Mouse (Mus musculus): ENCODE measurements at regions not wholly inside any gene's neighbourhood (a gene's known extent, or its start where the extent isn't known, plus 50 kb on each side); places are given as distances from the start of the nearest gene placed in this dataset.
A peak's percentile ranks its signal among the peaks of the same experiment; 100 is the strongest.

DNA sequence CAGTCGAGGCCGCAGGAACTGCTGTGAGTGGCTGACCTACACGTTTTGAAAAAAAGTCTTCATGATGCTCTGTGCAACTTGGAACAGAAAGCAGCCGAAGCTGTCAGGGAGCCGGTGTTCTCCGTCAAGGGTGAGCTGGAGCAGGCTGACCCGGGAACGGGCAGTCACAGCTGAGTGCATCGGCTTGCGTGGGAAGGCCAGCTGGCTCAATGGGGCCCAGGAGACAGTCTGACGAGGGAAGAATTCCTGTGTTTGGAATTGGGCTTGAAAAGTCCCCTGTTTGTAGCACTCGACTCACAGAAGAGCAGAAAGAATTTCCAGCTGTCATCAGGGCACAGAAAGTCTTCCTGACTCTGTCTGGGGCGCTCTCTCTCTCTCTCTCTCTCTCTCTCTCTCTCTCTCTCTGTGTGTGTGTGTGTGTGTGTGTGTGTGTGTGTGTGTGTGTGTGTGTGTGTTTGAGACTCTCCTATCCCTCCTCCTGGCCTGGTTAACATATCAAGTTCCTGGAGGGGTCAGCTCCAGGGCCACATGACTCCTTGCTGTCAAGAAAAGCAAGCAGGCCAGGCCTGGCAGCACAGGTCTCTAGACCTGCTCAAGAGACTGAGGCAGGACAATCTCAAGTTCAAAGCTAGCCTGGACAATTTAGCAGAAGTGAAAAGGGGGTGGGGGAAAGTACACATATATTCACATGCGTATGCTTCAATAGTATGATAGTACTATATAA is 163.6 kb downstream of the Zfp36l1 start:
- Histone ChIP-seq H3K4me1 (ENCODE audit: insufficient read depth, low read length) (peaks cover 65% of the 10 kb centered on the region), H3K9me3 (ENCODE audit: low read length) (no peaks in the 10 kb centered on the region), H3K4me3 (ENCODE audit: low read length) (no peak overlapping the region), H3K36me3 (ENCODE audit: insufficient read depth, low read length) (no peaks in the 10 kb centered on the region), H3K4me2 (replicated peaks; ENCODE audit: low read depth, low read length) (no peak overlapping the region), H3K27me3 (ENCODE audit: insufficient read depth, low read length) (no peaks in the 10 kb centered on the region), H3K9ac (replicated peaks; ENCODE audit: low read length) (no peak overlapping the region), H3K27ac (ENCODE audit: low read length) (peak overlapping the region; percentile 95)
- ATAC-seq (ENCODE audit: low FRiP score, low TSS enrichment): peak; percentile 93
- 17% methylated on average over 14 of the region's 14 CpGs for WGBS

DNA sequence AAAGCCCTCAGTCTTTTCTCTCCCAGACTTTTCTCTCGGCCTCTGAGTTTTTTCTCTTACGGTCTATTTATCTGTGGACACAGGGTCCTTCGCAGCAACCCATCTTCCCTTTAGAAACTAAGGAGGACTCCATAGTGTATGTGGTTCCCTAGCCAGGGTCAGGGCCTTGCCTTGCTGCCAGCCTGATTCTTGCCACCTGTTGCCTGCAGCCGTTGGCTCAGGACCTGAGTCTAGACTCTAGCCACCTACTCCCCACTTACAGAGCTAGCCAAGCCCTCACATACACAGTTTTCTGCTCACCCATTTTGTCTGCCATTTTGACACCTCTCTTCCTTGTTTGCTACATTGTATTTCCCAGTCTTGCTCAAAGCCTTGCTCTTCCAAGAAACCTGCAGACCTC is 165.2 kb downstream of the Zfp36l1 start:
- Histone ChIP-seq H3K4me3 (ENCODE audit: low read length) (no peak overlapping the region), H3K27me3 (ENCODE audit: insufficient read depth, low read length) (no peaks in the 10 kb centered on the region), H3K9me3 (ENCODE audit: low read length) (no peaks in the 10 kb centered on the region), H3K4me1 (ENCODE audit: insufficient read depth, low read length) (peaks cover 80% of the 10 kb centered on the region), H3K27ac (ENCODE audit: low read length) (peak overlapping the region; percentile 95), H3K36me3 (ENCODE audit: insufficient read depth, low read length) (no peaks in the 10 kb centered on the region), H3K4me2 (replicated peaks; ENCODE audit: low read depth, low read length) (no peak overlapping the region), H3K9ac (replicated peaks; ENCODE audit: low read length) (no peak overlapping the region)
- no peak for ATAC-seq (ENCODE audit: low FRiP score, low TSS enrichment)
- 63% methylated on average over 4 of the region's 4 CpGs for WGBS

DNA sequence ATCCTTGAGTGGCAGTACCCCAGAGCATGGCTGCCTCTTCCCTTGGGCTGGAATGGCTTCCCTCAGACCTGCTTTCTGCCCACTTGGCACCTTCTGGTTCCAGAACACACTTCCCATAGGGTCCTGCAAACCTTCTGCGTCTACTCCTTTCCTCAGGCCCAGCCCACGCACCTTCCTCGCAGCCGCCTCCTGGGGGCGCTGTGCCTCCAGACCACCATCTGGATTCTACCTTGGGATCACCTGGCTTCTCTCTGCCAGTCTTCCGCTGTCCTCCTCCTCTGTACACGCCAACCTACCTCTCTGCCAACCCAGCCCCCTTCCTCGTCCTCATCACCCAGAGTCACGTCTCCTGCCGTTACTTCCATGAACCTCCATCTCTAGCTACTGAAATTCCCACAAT is 166.0 kb downstream of the Zfp36l1 start:
- H3K4me2 ChIP-seq (replicated peaks; ENCODE audit: low read depth, low read length): no peak overlapping the region
- no peak overlapping the region for H3K9ac ChIP-seq (replicated peaks; ENCODE audit: low read length)
- H3K4me1 ChIP-seq (ENCODE audit: insufficient read depth, low read length): peaks cover 88% of the 10 kb centered on the region
- no peak overlapping the region for H3K27ac ChIP-seq (ENCODE audit: low read length)
- no peaks in the 10 kb centered on the region for H3K27me3 ChIP-seq (ENCODE audit: insufficient read depth, low read length)
- ATAC-seq (ENCODE audit: low FRiP score, low TSS enrichment): no peak
- no peak overlapping the region for H3K4me3 ChIP-seq (ENCODE audit: low read length)
- WGBS: 91% methylated on average over 10 of the region's 10 CpGs
- H3K36me3 ChIP-seq (ENCODE audit: insufficient read depth, low read length): no peaks in the 10 kb centered on the region
- H3K9me3 ChIP-seq (ENCODE audit: low read length): no peaks in the 10 kb centered on the region

DNA sequence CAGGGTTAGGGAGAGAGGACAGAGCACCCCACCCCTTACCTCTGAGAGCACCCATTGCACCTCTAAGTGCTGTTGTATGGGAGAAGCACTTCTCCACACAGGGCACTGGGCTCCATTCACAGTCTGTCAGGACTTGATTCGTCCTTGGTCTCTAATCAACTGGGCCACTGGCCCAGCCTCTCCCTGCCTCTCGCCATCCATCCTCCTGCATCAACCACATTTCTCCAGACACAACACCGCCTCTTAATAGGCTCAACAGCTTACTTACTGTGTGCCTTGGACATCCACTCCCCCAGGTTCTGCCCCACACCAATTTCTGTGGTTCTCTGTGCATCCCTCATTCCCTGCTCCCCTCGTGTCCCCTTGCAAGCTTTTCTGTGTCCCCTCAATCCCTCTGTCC is 166.9 kb downstream of the Zfp36l1 start:
- H3K27ac ChIP-seq (ENCODE audit: low read length): peak overlapping the region; percentile 95
- H3K4me1 ChIP-seq (ENCODE audit: insufficient read depth, low read length): peaks cover 82% of the 10 kb centered on the region
- ATAC-seq (ENCODE audit: low FRiP score, low TSS enrichment): no peak
- H3K9me3 ChIP-seq (ENCODE audit: low read length): no peaks in the 10 kb centered on the region
- no peak overlapping the region for H3K4me3 ChIP-seq (ENCODE audit: low read length)
- H3K36me3 ChIP-seq (ENCODE audit: insufficient read depth, low read length): no peaks in the 10 kb centered on the region
- 91% methylated on average over 4 of the region's 4 CpGs for WGBS
- H3K4me2 ChIP-seq (replicated peaks; ENCODE audit: low read depth, low read length): no peak overlapping the region
- no peak overlapping the region for H3K9ac ChIP-seq (replicated peaks; ENCODE audit: low read length)
- H3K27me3 ChIP-seq (ENCODE audit: insufficient read depth, low read length): no peaks in the 10 kb centered on the region

DNA sequence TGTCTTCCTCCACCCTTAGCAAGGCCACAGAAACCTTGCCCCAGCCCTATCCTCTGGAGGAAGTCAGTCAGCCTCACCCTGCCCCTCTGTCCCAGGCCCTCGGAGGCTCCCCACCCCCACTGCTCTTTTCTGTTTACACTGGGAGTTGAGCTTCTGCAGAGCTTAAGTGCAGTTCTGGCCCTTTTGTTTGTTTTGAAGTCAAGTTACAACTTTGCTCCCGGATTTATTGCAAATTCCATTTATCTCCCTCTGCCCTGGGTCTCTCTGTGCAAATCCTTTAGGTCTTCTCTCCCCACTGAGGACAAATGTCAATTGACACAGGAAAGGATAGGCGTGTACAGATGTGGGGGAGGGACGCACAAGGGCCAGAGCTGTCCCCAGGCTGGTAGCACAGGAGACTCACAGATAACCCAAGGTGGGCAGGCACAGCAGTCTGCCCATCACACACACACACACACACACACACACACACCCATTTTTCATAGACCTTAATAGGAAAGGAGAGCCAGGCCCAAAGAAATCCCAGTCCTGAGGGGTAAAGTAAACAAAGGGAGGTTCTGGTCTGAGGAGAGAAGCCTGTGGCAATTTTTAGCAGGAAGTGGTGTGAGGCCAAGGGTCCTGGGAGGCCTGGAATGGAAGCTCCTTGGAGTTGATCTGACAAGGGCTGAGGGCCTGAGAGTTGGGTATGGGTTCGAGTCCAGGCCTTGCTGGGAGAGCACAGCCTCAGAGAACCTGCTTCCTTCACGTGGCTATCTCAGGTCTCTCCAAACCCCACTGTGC is 167.9 kb downstream of the Zfp36l1 start:
- peak overlapping the region; percentile 5 for H3K9ac ChIP-seq (replicated peaks; ENCODE audit: low read length)
- H3K4me3 ChIP-seq (ENCODE audit: low read length): no peak overlapping the region
- H3K4me1 ChIP-seq (ENCODE audit: insufficient read depth, low read length): peaks cover 74% of the 10 kb centered on the region
- ATAC-seq (ENCODE audit: low FRiP score, low TSS enrichment): peak; percentile 81
- no peak overlapping the region for H3K4me2 ChIP-seq (replicated peaks; ENCODE audit: low read depth, low read length)
- 12% methylated on average over 6 of the region's 6 CpGs for WGBS
- no peaks in the 10 kb centered on the region for H3K27me3 ChIP-seq (ENCODE audit: insufficient read depth, low read length)
- H3K36me3 ChIP-seq (ENCODE audit: insufficient read depth, low read length): no peaks in the 10 kb centered on the region
- peak overlapping the region; percentile 95 for H3K27ac ChIP-seq (ENCODE audit: low read length)
- H3K9me3 ChIP-seq (ENCODE audit: low read length): no peaks in the 10 kb centered on the region

DNA sequence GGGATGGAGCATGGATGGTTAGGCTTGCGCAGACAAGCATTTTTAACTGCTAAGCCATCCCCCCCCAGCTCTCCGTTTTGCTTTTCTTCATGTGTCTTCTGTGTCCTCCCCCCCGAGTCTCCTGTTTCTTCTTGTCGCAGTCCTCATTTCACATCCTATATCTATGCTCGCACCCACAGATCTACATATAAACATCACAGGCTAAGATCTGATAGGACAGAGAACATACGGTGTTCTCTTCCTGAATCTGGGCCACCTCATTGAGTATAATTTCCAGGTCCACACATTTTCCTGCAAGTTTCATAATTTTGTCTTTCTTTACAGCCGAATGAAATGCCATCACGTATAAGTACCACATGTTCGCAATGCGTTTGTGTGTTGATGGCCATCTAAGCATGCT is 168.7 kb downstream of the Zfp36l1 start:
- peaks cover 66% of the 10 kb centered on the region for H3K4me1 ChIP-seq (ENCODE audit: insufficient read depth, low read length)
- WGBS: 58% methylated on average over 10 of the region's 10 CpGs
- H3K9ac ChIP-seq (replicated peaks; ENCODE audit: low read length): peak overlapping the region; percentile 5; the same call in 1 of the 2 replicates
- no peak for ATAC-seq (ENCODE audit: low FRiP score, low TSS enrichment)
- no peak overlapping the region for H3K4me2 ChIP-seq (replicated peaks; ENCODE audit: low read depth, low read length)
- no peaks in the 10 kb centered on the region for H3K9me3 ChIP-seq (ENCODE audit: low read length)
- peak overlapping the region; percentile 95 for H3K27ac ChIP-seq (ENCODE audit: low read length)
- H3K4me3 ChIP-seq (ENCODE audit: low read length): no peak overlapping the region
- H3K36me3 ChIP-seq (ENCODE audit: insufficient read depth, low read length): no peaks in the 10 kb centered on the region
- no peaks in the 10 kb centered on the region for H3K27me3 ChIP-seq (ENCODE audit: insufficient read depth, low read length)

DNA sequence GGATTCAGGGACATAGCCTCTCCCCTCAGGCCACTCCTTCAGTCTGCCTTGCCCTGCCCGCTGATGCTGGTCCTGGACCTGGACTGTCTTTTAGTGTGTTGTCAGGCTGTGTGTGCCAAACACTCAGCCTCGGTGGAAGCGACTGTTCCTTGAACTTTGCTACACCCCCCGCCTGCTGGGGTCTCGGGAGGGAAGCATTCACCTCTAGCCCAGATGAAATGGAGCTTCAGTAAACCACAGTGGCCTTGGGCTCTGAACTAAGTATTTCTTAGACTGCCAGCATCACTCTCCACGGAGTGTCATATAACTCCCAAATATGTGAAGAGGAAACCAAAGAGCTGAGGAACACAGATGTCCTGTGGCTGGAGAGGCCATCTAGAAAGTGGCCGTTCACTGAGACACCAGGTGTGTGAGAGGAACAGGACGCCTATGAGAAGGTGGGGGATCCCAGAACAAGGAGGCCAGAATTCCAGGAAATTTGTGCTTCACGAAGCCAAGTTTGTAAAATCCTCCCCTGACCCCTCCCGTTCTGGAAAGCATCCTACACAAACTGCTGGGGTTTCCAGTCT is 170.2 kb downstream of the Zfp36l1 start:
- ATAC-seq (ENCODE audit: low FRiP score, low TSS enrichment): peak; percentile 19; the same call in 1 of the 2 replicates
- Histone ChIP-seq H3K4me3 (ENCODE audit: low read length) (no peak overlapping the region), H3K27me3 (ENCODE audit: insufficient read depth, low read length) (no peaks in the 10 kb centered on the region), H3K36me3 (ENCODE audit: insufficient read depth, low read length) (no peaks in the 10 kb centered on the region), H3K9ac (replicated peaks; ENCODE audit: low read length) (peak overlapping the region; percentile 36), H3K27ac (ENCODE audit: low read length) (peak overlapping the region; percentile 95), H3K4me2 (replicated peaks; ENCODE audit: low read depth, low read length) (no peak overlapping the region), H3K9me3 (ENCODE audit: low read length) (no peaks in the 10 kb centered on the region), H3K4me1 (ENCODE audit: insufficient read depth, low read length) (peaks cover 51% of the 10 kb centered on the region)
- WGBS: 16% methylated on average over 10 of the region's 10 CpGs

DNA sequence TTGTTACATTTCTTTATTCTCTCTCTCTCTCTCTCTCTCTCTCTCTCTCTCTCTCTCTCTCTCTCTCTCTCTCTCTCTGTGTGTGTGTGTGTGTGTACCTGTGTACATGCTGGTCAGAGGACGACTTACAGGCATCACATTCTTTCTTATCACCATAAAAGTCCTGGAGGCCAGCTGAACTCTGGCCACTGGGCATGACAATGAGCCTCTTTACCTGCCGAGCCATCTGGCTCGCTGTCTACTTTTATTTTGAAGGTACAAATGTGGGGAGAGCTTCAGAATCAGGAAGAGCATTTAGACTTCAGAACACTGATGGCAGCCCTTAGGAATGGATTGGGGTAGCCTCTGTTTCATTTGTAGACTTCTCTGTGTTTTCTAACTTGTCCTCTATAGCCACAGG is 171.0 kb downstream of the Zfp36l1 start:
- Histone ChIP-seq H3K9me3 (ENCODE audit: low read length) (no peaks in the 10 kb centered on the region), H3K27me3 (ENCODE audit: insufficient read depth, low read length) (no peaks in the 10 kb centered on the region), H3K4me3 (ENCODE audit: low read length) (no peak overlapping the region), H3K4me2 (replicated peaks; ENCODE audit: low read depth, low read length) (no peak overlapping the region), H3K27ac (ENCODE audit: low read length) (no peak overlapping the region), H3K36me3 (ENCODE audit: insufficient read depth, low read length) (no peaks in the 10 kb centered on the region), H3K4me1 (ENCODE audit: insufficient read depth, low read length) (peaks cover 55% of the 10 kb centered on the region), H3K9ac (replicated peaks; ENCODE audit: low read length) (no peak overlapping the region)
- WGBS: 32% methylated on average over 3 of the region's 3 CpGs
- no peak for ATAC-seq (ENCODE audit: low FRiP score, low TSS enrichment)

DNA sequence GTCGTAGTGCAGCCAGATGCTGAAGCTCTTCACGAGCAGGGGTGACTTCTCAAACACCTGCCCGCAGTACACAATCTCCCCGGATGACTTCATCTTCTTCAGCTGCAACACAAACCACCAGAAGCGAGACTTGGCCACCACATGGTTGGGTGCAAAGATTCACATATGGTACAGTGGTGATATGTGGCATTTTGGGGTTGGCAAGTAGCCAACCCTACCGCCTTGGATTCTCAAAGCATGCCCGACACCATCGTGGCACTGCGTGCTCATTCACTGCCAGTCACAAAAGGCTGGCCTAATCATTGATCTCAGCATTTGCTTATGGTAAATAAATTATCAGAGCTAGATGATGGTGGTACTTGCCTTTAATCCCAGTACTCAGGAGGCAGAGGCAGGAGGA is 173.4 kb downstream of the Zfp36l1 start:
- Histone ChIP-seq H3K4me2 (replicated peaks; ENCODE audit: low read depth, low read length) (no peak overlapping the region), H3K9ac (replicated peaks; ENCODE audit: low read length) (no peak overlapping the region), H3K36me3 (ENCODE audit: insufficient read depth, low read length) (no peaks in the 10 kb centered on the region), H3K4me3 (ENCODE audit: low read length) (no peak overlapping the region), H3K27ac (ENCODE audit: low read length) (no peak overlapping the region), H3K27me3 (ENCODE audit: insufficient read depth, low read length) (no peaks in the 10 kb centered on the region), H3K9me3 (ENCODE audit: low read length) (no peaks in the 10 kb centered on the region), H3K4me1 (ENCODE audit: insufficient read depth, low read length) (peaks cover 43% of the 10 kb centered on the region)
- ATAC-seq (ENCODE audit: low FRiP score, low TSS enrichment): no peak
- WGBS: 95% methylated on average over 9 of the region's 9 CpGs

DNA sequence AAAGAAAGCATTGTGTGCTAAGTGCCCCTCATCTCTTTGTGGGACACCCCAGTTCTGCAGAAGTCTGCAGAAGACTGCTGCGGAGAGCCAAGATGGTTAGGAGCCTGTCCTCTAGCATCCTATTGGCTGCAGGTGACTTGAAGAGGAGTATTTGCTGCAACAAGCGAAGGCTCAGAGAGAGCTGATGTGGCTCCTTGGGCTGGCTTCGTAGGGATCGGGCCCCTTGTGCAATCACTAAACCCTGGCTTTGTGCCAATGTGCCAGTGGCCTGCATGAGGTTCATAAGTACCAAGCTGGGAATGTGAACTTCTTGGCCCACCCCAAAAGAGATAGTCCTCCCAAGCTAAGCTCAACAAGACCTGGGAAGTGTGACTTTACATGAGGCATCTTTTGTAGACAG is 174.9 kb downstream of the Zfp36l1 start:
- WGBS: 86% methylated on average over 4 of the region's 4 CpGs
- no peak overlapping the region for H3K4me2 ChIP-seq (replicated peaks; ENCODE audit: low read depth, low read length)
- H3K4me3 ChIP-seq (ENCODE audit: low read length): no peak overlapping the region
- H3K9me3 ChIP-seq (ENCODE audit: low read length): no peaks in the 10 kb centered on the region
- peak overlapping the region; percentile 90; the same call in 1 of the 2 replicates for H3K27ac ChIP-seq (ENCODE audit: low read length)
- no peaks in the 10 kb centered on the region for H3K36me3 ChIP-seq (ENCODE audit: insufficient read depth, low read length)
- H3K9ac ChIP-seq (replicated peaks; ENCODE audit: low read length): no peak overlapping the region
- peaks cover 28% of the 10 kb centered on the region for H3K4me1 ChIP-seq (ENCODE audit: insufficient read depth, low read length)
- no peaks in the 10 kb centered on the region for H3K27me3 ChIP-seq (ENCODE audit: insufficient read depth, low read length)
- ATAC-seq (ENCODE audit: low FRiP score, low TSS enrichment): no peak

All from kidney, embryonic 16.5 days (tissue).